Mouse (Mus musculus): Measurements from ENCODE around the gene Lalba.

GRCm38 (mm10) chr15:98469596-98469995, 12.9 kb downstream of the Lalba start, which contains the start of gene OR5BS1P:
- no peak for TF ChIP-seq POLR2A (IDR thresholded peaks at IDR 0.05; ENCODE audit: extremely low read depth, insufficient read depth, low read length)
- no peak for TF ChIP-seq CTCF (IDR thresholded peaks at IDR 0.05; ENCODE audit: extremely low read depth, insufficient read depth, low read length)

Measured in cortical plate, adult 2 months (tissue).